Mouse (Mus musculus) embryonic fibroblast, embryonic 13.5 days (primary cell): ENCODE measurements around the gene Sde2. TPM values are rescaled to one million over a fixed set of nuclear protein-coding genes. Genes with fewer than 3 reads are reported as not detected.
A peak's percentile ranks its signal among the peaks of the same experiment; 100 is the strongest.

Experiments used
- H3K27ac ChIP-seq: 2 replicates; pipeline ENCODE4 v1.5.1; 2012; ENCODE audit warnings: low read length, control low read depth, inconsistent platforms; ENCODE audit not compliant: insufficient read depth
- H3K4me1 ChIP-seq: 2 replicates; pipeline ENCODE4 v1.6.1; 2011; ENCODE audit warnings: low read length; ENCODE audit not compliant: control insufficient read depth, insufficient read depth
- H3K4me3 ChIP-seq: 2 replicates; pipeline ENCODE4 v1.5.1; 2011; ENCODE audit warnings: mild to moderate bottlenecking, control low read depth, low read length; ENCODE audit not compliant: insufficient read depth
- CTCF ChIP-seq: IDR thresholded peaks from 2 replicates; pipeline ENCODE4 v1.5.1; 2011; ENCODE audit warnings: mild to moderate bottlenecking, control low read depth, low read length, moderate library complexity, borderline replicate concordance; ENCODE audit not compliant: insufficient read depth
- POLR2A ChIP-seq: IDR thresholded peaks from 2 replicates; pipeline ENCODE4 v1.6.1; 2011; ENCODE audit warnings: low read depth, mild to moderate bottlenecking, control low read depth, low read length, moderate library complexity
- polyA plus RNA-seq: library from polyadenylated mRNA; stranded (reverse); fragments of >200 nt; gene quantifications from 2 replicates; pipeline ENCODE4 v1.2.4, GENCODE M21; 2011; ENCODE audit warnings: low read depth; ENCODE audit not compliant: missing spikeins, insufficient read length

Gene Sde2
- polyA plus RNA-seq, 1 experiment = 28.0 TPM

DNA sequence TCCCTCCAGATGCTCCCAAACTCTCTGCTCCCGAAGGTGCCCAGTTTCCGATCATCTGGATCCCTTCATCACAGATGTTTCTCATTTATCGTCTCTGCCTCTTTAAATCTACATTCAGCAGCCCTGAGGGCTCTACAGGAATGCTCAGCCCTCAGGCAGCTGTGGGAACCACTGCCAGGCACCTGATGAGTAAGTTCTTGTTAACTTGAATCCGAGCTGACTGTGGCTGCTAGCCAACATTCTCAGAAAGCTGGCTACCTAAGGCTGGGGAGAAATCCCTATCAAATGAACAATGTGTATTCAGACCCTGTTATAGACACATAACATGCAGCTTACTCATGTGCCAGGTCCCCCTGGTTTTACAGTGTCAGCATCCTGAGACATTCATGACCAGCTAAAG is 62.9 kb downstream of the Sde2 start:
- Histone ChIP-seq H3K4me1 (peaks cover 7% of the 10 kb centered on the region), H3K4me3 (no peak overlapping the region), H3K27ac (peak overlapping the region; percentile 79)
- TF ChIP-seq CTCF = no peak
- no peak for TF ChIP-seq POLR2A

DNA sequence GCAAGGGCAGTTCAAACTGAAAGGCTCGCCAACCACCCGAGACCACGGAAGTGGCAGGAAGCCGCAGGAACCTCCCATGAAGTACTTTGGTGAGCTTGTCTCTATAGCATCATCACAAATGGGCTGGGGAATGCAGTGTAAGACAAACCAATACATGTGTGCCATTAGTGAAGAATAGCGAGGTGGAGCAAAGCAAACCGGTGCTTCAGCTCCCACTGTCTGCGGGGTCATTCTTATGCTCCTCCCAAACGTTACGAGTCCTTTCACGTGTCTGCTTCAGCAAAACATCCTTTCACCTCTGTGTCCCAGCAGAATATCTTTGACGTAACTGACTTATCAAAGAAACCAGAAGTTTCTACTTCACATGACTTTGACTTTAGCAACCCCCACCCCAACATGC is 65.5 kb downstream of the Sde2 start:
- Histone ChIP-seq H3K4me3 (no peak overlapping the region), H3K4me1 (peaks cover 7% of the 10 kb centered on the region), H3K27ac (no peak overlapping the region)
- TF ChIP-seq CTCF = no peak

DNA sequence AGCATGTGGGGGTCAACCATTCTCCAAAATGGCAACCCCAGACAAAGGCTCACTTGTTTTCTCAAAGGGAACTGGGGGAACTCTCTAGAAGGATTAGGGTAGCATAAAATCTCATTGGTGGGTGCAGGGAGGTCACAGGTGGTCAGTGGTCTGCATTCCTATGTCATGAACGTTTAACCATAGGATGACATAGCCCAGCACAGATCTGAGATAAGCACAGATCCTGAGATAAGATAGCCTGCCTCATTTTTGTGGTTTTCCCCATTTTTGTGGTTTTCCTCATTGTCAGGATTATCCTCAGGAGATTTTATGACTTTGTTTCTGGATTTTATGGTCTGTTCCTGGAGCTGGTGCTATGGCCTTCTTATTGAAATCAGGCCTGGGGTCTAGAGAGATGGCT is 66.1 kb downstream of the Sde2 start:
- Histone ChIP-seq H3K4me3 (no peak overlapping the region), H3K27ac (no peak overlapping the region), H3K4me1 (peaks cover 7% of the 10 kb centered on the region)
- no peak for TF ChIP-seq POLR2A
- TF ChIP-seq CTCF = no peak

Other genes with a start within 250 kb of the Sde2 start
- 10.9 and 17.6 TPM in 2 replicates for gene Lin9, start 210.0 kb upstream of the Sde2 start, polyA plus RNA-seq
- not detected in 2 replicates for gene Mixl1, start 154.1 kb upstream of the Sde2 start, polyA plus RNA-seq
- gene Acbd3, start 125.1 kb upstream of the Sde2 start, polyA plus RNA-seq = 66.3 and 69.4 TPM in 2 replicates
- 542 and 820 TPM in 2 replicates for gene H3f3a, start 37.2 kb upstream of the Sde2 start, polyA plus RNA-seq
- not detected in 2 replicates for gene Lefty2, start 42.0 kb downstream of the Sde2 start, polyA plus RNA-seq
- gene Pycr2, start 53.2 kb downstream of the Sde2 start, polyA plus RNA-seq = 21.2 and 26.0 TPM in 2 replicates
- gene Lefty1, start 83.9 kb downstream of the Sde2 start, polyA plus RNA-seq = 2.5 and 2.7 TPM in 2 replicates
- 44.4 and 45.2 TPM in 2 replicates for gene Tmem63a, start 91.2 kb downstream of the Sde2 start, polyA plus RNA-seq
- 156 and 205 TPM in 2 replicates for gene Ephx1, start 169.8 kb downstream of the Sde2 start, polyA plus RNA-seq
- not detected in 2 replicates for gene 9130409I23Rik, start 200.1 kb downstream of the Sde2 start, polyA plus RNA-seq